Mouse (Mus musculus) gastrocnemius, adult 2 months (tissue): ENCODE measurements at regions not wholly inside any gene's neighbourhood (a gene's known extent, or its start where the extent isn't known, plus 50 kb on each side); places are given as distances from the start of the nearest gene placed in this dataset.
"Not testable (repeated sequence)": the region's sequence is repeated elsewhere in the genome, so short reads cannot be mapped to it uniquely, and the experiment has no call there.

ENCODE experiments used
- DNase-seq: peaks from one replicate; pipeline ENCODE4 v3.0.0; 2022
- H3K27ac ChIP-seq: fragments of 200-600 bp; 2 replicates; pipeline ENCODE4 v1.8.1; 2022; ENCODE audit warnings: mild to moderate bottlenecking
- H3K4me3 ChIP-seq: fragments of 200-600 bp; 2 replicates; pipeline ENCODE4 v1.8.1; 2022; ENCODE audit warnings: mild to moderate bottlenecking, moderate library complexity
- CTCF ChIP-seq: fragments of 200-600 bp; IDR thresholded peaks from 2 replicates; pipeline ENCODE4 v1.8.1; 2022; ENCODE audit warnings: antibody characterized with exemption, mild to moderate bottlenecking, moderate library complexity
- intact Hi-C: fragments of 180-260 bp; cut with DNase I; formaldehyde crosslinking; loops from one replicate; pipeline ENCODE4 v1.15.1; 2025

DNA sequence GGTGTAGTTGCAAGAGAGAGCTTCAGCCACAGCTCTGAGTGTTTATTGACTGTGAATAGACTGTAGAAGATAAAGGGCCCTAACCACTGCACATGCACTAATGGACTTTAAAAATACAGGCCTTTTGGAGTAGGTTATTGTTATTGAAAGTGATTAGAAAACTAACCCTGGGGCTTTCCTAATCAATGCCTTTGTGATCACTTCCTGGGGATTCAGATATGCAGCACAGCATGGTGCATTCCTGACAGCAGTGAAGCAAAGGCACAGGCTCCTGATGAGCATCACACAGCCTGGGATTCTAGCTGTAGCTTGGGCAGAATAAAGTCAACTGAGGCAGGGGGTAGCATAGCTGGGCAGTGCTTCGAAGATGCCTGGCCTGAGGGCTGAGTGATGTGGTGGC lies 87.3 kb downstream of the Gm11077 start:
- DNase-seq, result no peak
- no peak overlapping the region for H3K27ac ChIP-seq
- intact Hi-C loops, result no loop called here
- TF ChIP-seq CTCF, result no peak
- no peak overlapping the region for H3K4me3 ChIP-seq

DNA sequence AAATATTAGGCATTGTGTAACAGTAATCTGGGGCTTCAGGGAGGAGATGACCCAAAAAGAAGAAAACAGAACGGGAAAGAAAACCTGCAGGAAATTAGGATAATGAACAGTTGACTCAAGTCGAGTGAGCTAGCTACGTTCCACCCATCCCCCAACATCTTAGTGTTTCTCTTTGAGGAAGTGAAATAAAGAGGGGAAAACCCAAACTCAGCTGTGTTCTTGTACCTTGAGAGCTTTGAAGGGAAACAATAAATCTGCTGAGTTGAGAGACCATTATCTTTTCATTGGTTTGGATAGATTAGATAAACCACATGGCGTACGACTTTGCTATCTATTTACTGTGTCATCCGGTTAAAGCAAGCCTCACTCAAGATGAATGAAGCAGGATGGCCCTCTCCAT lies 87.7 kb downstream of the Gm11077 start:
- TF ChIP-seq CTCF, result no peak
- no peak for DNase-seq
- Histone ChIP-seq H3K27ac (no peak overlapping the region), H3K4me3 (no peak overlapping the region)
- intact Hi-C loops, result no loop called here

DNA sequence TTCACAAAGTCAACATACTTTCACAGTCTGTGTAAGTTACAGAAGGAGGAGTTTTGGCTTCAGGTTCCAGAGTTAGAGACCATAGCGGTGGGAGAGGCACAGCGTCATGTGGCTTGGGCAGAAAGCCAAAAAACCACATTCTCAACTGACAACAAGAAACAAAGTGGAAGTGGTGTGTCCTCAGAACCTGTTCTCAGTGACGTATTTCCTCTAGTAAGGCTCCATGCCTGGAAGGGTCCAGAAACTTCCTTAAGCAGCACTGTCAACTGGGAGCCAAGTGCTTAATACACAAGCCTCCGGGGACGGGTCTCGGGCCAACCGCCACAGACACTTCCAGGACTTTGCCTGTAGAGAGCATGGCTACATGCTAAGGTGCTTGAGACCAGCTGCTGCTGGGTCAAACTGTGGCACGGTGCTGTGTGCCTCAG lies 90.4 kb downstream of the Gm11077 start:
- TF ChIP-seq CTCF, result no peak
- H3K4me3 ChIP-seq, result no peak overlapping the region
- DNase-seq, result no peak
- intact Hi-C loops, result no loop called here
- H3K27ac ChIP-seq, result no peak overlapping the region

DNA sequence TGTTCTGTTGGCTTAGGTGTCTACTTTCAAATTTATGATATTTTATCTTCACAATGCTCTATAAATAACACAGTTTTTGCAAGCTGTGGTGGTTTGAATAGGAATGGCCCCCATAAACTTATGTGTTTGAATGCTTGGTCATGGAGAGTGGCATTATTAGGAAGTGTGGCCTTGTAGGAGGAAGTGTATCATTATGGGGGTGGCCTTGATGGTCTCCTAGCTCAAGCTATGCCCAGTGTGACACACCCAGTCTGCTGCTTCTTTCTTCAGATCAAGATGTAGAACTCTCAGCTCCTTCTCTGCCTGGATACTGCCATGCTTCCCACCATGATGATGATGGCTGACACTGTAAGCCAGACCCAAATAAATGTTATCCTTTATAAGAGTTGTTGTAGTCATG lies 97.4 kb downstream of the Gm11077 start:
- TF ChIP-seq CTCF, result no peak
- H3K27ac ChIP-seq, result no peak overlapping the region
- no peak for DNase-seq
- no peak overlapping the region for H3K4me3 ChIP-seq
- intact Hi-C loops, result no loop called here

DNA sequence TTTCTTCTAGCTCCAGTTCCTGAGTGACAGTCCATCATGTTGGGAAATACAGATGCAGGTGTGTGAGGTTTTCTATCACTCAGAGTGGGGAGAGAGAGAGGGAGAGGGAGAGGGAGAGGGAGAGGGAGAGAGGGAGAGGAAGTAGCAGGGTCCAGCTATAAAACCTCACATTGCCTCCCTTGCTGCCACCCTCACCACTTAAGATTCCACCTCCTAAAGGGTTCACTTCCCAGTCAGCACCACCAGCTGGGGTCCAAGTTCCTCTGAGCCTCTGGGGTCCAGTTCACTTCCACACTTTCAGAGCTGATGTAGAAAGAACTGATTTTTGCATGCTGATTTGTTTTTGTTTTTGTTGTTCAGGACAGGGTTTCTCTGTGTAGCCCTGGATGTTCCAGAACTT lies 98.6 kb downstream of the Gm11077 start:
- Histone ChIP-seq H3K4me3 (no peak overlapping the region), H3K27ac (no peak overlapping the region)
- intact Hi-C loops, result no loop called here
- DNase-seq, result no peak
- TF ChIP-seq CTCF, result no peak

DNA sequence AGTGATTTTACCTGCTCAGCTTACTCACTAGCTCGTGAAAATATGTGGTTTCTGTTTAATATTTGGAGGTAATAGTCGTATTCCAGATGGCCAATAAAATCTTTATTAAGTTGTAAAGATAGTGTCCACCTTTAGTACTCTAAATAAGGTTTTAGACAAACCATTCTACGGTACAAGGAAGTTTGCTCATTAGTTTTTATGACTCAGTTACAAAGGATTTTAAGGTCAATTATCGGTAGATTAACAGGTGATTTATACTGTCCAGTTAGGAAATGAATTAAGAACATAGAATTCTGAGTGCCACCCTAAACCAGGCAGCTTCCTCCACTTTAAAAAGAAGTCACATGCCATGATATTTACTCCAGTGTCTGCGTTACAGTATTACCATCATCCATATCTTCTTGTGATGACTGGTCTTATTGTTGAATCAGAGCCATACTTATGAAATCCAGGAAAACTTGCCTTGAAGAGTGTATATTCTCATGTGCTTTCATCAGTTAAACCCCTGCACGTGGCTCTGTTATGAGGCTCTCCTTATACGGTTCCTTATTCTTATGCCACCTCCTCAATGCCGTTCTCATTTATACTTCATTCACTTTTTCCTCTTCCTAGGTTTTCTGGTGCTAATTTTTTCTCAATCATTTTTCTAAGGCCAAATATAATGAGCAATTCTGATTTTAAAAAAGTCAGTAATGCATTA lies 114.4 kb downstream of the Gm11077 start:
- DNase-seq, result no peak
- Histone ChIP-seq H3K4me3 (no peak overlapping the region), H3K27ac (no peak overlapping the region)
- no peak for TF ChIP-seq CTCF
- intact Hi-C loops, result no loop called here

DNA sequence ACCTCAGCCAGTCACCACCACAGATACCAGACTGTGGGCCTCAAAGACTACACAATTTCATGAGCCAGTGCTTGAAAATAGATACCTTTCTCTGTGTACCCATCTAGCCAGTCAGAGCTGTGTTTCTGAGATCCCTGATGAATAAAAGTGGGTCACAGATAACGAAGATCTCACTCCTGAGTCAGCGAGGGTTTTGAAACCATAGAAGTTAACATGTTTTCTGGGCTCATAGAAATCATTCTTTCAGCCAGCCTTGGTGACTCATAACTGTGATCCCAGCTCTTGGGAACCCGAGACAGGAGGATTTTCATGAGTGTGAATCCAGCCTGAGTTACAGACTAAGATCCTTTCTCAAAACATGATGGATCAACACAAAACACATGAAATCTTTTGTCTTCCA lies 118.1 kb downstream of the Gm11077 start:
- intact Hi-C loops, result no loop called here
- H3K4me3 ChIP-seq, result no peak overlapping the region
- no peak overlapping the region for H3K27ac ChIP-seq
- no peak for DNase-seq
- no peak for TF ChIP-seq CTCF

DNA sequence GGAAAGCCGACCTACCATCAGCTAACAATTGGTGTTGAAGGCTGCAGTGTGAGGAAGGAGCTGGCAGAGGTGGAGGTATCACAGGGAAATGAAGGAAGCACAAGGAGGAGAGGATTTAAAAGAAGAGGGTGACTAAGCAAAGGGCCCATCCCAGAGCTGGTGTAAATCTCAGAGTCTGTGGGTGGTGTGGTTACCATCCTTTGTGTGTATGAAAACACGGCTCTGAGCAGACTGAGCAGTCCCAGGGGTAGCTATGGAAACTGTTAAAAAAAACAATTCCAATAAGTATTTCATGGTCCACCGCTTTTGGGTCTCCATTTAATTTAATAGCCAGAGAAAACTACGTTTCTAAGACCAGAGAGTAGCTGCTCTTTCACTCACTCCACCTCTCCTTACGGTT lies 123.3 kb downstream of the Gm11077 start:
- no peak for DNase-seq
- Histone ChIP-seq H3K4me3 (no peak overlapping the region), H3K27ac (no peak overlapping the region)
- intact Hi-C loops, result loop anchor here (10.0 kb wide), 1 partner anchor 138 kb away; no protein-coding TSS in a partner anchor
- TF ChIP-seq CTCF, result no peak

DNA sequence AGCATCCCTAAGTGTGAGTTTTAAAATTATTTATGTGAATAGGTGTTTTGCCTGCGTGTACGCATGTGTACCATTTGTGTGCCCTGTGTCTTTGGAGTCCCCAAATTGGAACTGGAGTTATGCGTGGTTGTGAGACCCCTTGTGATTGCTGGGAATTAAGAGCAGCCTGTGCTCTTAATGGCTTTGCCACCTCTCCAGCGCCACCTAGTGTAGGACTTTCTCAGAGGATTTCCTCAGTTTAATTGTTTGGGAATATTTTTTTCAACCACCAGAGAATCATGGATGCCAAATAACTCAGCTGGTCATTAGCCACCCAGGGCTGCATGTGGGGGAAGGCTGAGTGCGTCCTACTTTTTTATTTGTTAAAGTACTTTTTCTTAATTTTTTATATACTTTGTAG lies 124.4 kb downstream of the Gm11077 start:
- peak; percentile 48 for DNase-seq
- peak; percentile 76 for TF ChIP-seq CTCF
- no peak overlapping the region for H3K4me3 ChIP-seq
- intact Hi-C loops, result loop anchor here (1.0 to 10.0 kb wide), 2 partner anchors 87 to 139 kb away; no protein-coding TSS in a partner anchor
- H3K27ac ChIP-seq, result no peak overlapping the region

DNA sequence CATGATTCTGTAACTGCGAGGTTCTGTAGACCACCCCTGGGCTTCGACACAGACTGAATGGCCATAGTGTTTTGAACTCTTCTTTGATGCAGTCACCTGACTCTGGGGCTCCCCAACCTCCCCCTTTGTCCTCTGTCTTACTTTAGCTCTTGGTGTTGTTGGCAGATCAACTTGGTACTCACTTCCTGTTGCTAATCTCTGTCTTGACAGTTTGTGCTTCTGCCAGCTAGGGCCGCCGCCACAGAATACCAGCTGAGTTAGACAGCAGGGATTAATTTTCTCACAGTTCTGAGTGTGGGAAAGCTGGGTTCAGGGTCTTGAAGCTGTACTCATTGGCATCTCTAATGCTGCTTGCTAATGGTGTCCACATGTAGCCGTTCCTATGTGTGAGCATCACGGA lies 125.6 kb downstream of the Gm11077 start:
- Histone ChIP-seq H3K4me3 (no peak overlapping the region), H3K27ac (no peak overlapping the region)
- DNase-seq, result no peak
- intact Hi-C loops, result loop anchor here (10.0 kb wide), 1 partner anchor 140 kb away; no protein-coding TSS in a partner anchor
- TF ChIP-seq CTCF, result no peak

DNA sequence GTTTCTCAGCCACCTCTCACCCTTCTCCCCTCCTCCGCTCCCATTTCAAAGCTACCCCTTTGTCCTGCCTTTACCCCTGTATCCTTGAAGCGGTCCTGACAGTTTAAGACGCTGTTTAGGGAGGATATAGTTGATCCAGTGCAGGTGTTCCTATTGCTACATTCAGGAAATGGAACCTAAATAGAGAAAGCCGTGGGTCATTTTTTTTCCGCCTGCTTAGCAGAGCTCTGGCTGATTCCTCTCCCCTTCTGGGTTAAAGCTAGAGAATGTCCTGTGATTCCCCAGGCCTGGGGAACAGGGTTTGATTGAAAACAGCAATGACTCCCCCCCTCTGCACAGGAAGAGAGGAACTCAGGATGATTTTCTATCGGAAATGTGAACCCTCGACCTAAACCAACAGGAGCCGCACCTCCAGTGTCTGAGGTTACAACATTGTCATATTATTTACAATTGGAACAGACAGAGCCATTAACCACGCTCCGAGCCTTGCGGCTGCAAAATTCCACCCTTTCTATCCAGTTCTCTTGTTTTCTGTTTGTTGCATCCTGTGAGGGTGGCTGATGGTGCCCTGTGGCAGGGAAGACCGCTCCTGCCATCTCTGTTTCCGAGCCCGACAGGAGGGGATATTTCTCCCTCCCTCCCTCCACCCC lies 127.5 kb downstream of the Gm11077 start:
- intact Hi-C loops, result loop anchor here (10.0 kb wide), 1 partner anchor 142 kb away; no protein-coding TSS in a partner anchor
- no peak for TF ChIP-seq CTCF
- H3K27ac ChIP-seq, result 0 out of 2 replicates have a peak overlapping the region, but pooled peaks have one; percentile 13
- no peak for DNase-seq
- H3K4me3 ChIP-seq, result peak overlapping the region; percentile 58

DNA sequence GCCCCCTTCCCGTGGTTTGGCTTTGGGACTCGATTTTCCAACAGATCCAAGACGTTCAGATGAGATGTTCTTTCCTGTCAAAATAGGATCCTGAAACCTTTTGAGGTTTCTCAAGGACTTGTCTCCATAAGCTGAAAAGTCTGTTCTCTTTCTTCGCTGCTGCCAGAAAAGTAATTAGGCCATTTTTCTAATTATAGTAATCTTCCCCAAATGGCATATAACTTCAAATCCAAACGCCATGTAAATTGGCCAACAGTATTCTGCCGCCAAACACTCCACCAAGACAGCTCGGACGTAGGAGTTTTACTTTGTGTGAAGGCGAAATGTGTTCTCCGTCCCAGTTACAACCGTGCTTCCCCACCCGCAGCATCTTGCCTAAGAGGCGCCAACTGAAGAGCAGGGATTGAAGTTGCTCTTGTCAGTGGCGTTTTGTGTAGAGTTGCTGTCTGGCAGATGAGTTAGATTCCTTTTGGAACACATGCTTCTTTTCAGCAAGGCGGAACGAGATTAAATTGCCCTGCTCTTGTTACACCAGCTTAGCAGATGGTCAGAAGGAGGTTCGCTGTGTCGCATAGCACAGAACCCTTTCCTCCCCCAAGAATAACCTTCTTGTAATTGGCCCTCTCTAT lies 128.1 kb downstream of the Gm11077 start:
- intact Hi-C loops, result loop anchor here (10.0 kb wide), 1 partner anchor 142 kb away; no protein-coding TSS in a partner anchor
- DNase-seq, result peak; percentile 24
- TF ChIP-seq CTCF, result no peak
- Histone ChIP-seq H3K27ac (peak overlapping the region; percentile 3; the same call in 1 of the 2 replicates), H3K4me3 (peak overlapping the region; percentile 58)

DNA sequence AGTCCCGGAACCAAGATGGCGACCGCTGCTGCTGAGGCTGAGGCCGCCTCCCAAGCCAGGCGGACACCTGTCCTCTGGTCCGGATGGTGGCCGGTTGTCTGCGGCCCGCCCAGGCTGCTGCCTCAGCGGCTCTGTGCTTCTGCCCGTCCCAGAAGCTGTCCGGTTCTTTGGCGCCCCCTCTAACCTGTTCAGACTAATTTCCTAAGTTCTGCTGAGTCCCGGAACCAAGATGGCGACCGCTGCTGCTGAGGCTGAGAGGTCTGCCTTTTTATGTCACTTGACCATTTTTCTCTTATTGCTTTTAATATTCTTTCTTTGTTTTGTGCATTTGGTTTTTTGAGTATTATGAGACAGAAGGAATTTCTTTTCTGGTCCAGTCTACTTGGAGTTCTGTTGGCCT lies 140.4 kb downstream of the Gm11077 start:
- H3K27ac ChIP-seq, intact Hi-C loops, H3K4me3 ChIP-seq, DNase-seq: not testable (repeated sequence)
